Mouse (Mus musculus) C2C12 (cell line): Measurements from ENCODE around the gene Rarb.

Experiments used
- CTCF ChIP-seq: IDR thresholded peaks from one replicate; pipeline ENCODE4 v1.5.1; 2011; ENCODE audit not compliant: control insufficient read depth, insufficient read depth, insufficient read length
- USF1 ChIP-seq: IDR thresholded peaks from one replicate; pipeline ENCODE4 v1.6.1; 2011; ENCODE audit warnings: low read depth, mild to moderate bottlenecking, control low read depth, moderate library complexity

DNA sequence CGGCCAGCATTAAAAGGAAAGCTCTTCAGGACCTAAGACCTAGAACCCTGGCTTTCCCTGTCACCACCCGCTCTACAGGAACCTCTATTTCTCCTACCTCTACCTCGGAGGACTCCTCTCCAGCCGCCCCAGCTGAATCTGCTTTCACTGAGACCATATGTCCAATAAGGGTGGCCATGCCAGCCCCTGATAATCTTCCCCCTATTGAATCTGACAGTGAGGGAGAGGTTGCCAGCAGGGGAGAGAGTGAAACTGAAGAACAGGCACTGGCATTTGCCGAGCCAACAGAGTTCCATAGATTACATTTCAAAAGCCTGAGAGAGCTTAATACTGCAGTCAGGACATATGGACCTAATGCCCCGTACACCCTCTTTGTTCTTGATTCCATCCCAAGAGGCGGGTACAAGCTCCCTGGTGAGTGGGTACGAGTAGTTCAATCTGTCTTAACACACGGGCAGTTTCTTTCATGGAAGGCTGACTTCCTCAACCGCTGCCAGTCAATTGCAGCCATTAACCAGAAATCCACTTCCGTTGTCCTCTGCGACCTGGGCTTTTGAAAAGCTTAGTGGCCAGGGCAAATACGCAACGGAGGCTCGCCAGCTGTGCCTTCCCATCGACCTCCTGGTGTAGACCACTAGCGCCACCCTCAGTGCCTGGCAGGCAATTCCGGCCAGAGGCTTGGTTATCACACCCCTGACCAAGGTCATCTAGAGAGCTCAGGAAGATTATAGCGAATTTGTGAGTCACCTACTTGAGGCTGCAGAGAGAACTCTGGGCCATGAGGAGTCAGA is 179.6 kb downstream of the Rarb start:
- TF ChIP-seq CTCF (no peak), USF1 (no peak)
